Mouse (Mus musculus) myocyte (in vitro differentiated cells): ENCODE measurements around the gene Arhgap31.

Experiments
- CEBPB ChIP-seq: IDR thresholded peaks from 2 replicates; pipeline ENCODE4 v1.6.1; 2011; ENCODE audit warnings: mild to moderate bottlenecking, moderate library complexity; ENCODE audit not compliant: poor library complexity, insufficient read depth, severe bottlenecking
- MYOG ChIP-seq, 3 experiments: IDR thresholded peaks; one replicate each; pipeline ENCODE4 v1.6.1; 2011; ENCODE audit warnings: control low read depth in 2 of 3, low read depth in 2 of 3, mild to moderate bottlenecking in 2 of 3; ENCODE audit not compliant: insufficient read length in 2 of 3, control insufficient read depth in 1 of 3, insufficient read depth in 1 of 3
- POLR2A ChIP-seq: IDR thresholded peaks from one replicate; pipeline ENCODE4 v1.6.1; 2011; ENCODE audit warnings: low read depth, mild to moderate bottlenecking, control low read depth, moderate library complexity; ENCODE audit not compliant: insufficient read length
- SRF ChIP-seq: IDR thresholded peaks from one replicate; pipeline ENCODE4 v1.6.1; 2011; ENCODE audit warnings: low read depth; ENCODE audit not compliant: control insufficient read depth, insufficient read length
- TCF12 ChIP-seq: IDR thresholded peaks from one replicate; pipeline ENCODE4 v1.6.1; 2011; ENCODE audit warnings: mild to moderate bottlenecking, control low read depth; ENCODE audit not compliant: poor library complexity, insufficient read depth, severe bottlenecking
- TCF3 ChIP-seq: IDR thresholded peaks from one replicate; pipeline ENCODE4 v1.6.1; 2011; ENCODE audit warnings: low read depth, control low read depth; ENCODE audit not compliant: insufficient read length
- USF1 ChIP-seq: IDR thresholded peaks from one replicate; pipeline ENCODE4 v1.6.1; 2011; ENCODE audit warnings: low read depth, mild to moderate bottlenecking, control low read depth, moderate library complexity

DNA sequence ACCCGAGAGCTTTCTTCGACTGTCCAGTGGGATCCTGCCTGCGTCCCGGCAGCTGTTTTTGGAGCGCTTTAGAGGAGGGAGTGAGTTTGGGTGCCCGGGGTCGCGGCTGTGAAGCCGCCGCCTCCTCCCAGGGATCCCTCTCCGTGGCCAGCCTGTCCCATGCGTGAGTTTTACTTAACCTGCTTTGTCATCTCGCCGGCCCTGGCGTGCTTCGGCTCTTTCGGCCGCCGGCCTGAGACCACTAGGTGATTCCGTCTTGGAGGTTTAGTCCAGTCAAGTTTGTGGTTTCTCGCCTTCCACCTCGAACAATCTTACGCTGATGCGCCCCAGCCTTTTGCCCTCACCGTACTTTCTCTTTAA, 150.1 kb downstream of the Arhgap31 start:
- no peak for TF ChIP-seq POLR2A
- no peak for TF ChIP-seq USF1
- TF ChIP-seq TCF12 = no peak
- TF ChIP-seq CEBPB = no peak
- TF ChIP-seq MYOG (IDR thresholded peaks at IDR 0.05; ENCODE audit: control insufficient read depth in 1 of 3, insufficient read depth in 1 of 3, insufficient read length in 2 of 3, low read depth in 2 of 3) = no peak
- no peak for TF ChIP-seq SRF
- TF ChIP-seq TCF3 = no peak
